Comparison of ENCODE assay signal across 30 mouse cellular contexts in the genomic region with DNA sequence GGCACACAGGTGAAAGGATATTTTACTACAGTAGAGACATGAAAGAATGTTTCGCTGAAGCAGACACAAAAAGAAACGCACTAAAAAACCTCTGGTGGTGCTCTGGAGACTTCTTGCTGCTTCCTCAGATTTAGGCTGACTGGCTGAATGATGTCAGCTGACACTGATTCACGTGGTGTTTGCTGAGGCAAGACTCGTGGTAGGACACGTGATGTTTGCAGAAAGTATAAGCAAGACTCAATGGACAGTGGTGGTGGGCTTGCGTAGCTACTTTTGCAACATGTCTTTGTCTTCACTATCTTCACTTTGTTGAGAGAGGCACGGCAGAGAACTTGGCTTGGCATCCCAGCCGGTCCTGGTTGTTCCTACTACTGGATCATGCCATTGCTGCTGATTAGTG. TPM values are rescaled to one million over a fixed set of nuclear protein-coding genes. Genes with fewer than 3 reads are reported as not detected.
DNase-seq lines count a peak whose midpoint lies in the region; ATAC-seq lines count a peak whose summit lies in the region.
"Had no signal": no experiment of that assay in that cellular context is flagged by ENCODE, and none has a peak within 500 bp of the region (broad histone marks: within the 10 kb centered on the region; RNA-seq: fewer than 3 reads in every experiment).

No protein-coding gene starts in this region.

- WGBS in kidney, embryonic 16.5 days: 90% methylated on average over 8 of the region's 8 CpGs
- WGBS in macrophage (ENCODE audit: missing documents): 86% methylated on average over 8 of the region's 8 CpGs

- peaks cover 6% of the 10 kb centered on the region for H3K36me3 ChIP-seq in kidney, embryonic 16.5 days (ENCODE audit: insufficient read depth, low read length)
- no peaks in the 10 kb centered on the region for H3K36me3 ChIP-seq in macrophage (ENCODE audit: inconsistent target)

- no peaks in the 10 kb centered on the region for H3K4me1 ChIP-seq in kidney, embryonic 16.5 days (ENCODE audit: insufficient read depth, low read length)
- H3K4me1 ChIP-seq: embryonic facial prominence, embryonic 10.5 days; embryonic facial prominence, embryonic 13.5 days; forebrain, embryonic 12.5 days; forebrain, embryonic 15.5 days; heart, embryonic 12.5 days; heart, embryonic 15.5 days; hindbrain, embryonic 10.5 days; hindbrain, embryonic 13.5 days had no signal

- no peaks in the 10 kb centered on the region for H3K9me3 ChIP-seq in kidney, embryonic 16.5 days (ENCODE audit: low read length)
- H3K9me3 ChIP-seq: embryonic facial prominence, embryonic 10.5 days; embryonic facial prominence, embryonic 13.5 days; forebrain, embryonic 12.5 days; forebrain, embryonic 15.5 days; heart, embryonic 12.5 days; heart, embryonic 15.5 days; hindbrain, embryonic 10.5 days; hindbrain, embryonic 13.5 days had no signal

- H3K4me3 ChIP-seq in kidney, embryonic 16.5 days (ENCODE audit: low read length): no peak overlapping the region
- H3K4me3 ChIP-seq in macrophage (ENCODE audit: inconsistent target): no peak overlapping the region
- H3K4me3 ChIP-seq: embryonic facial prominence, embryonic 10.5 days; embryonic facial prominence, embryonic 13.5 days; erythroblast, embryonic 14.5 days; forebrain, embryonic 12.5 days; forebrain, embryonic 15.5 days; heart, embryonic 12.5 days; heart, embryonic 15.5 days; hindbrain, embryonic 10.5 days; hindbrain, embryonic 13.5 days had no signal

- H3K27me3 ChIP-seq in kidney, embryonic 16.5 days (ENCODE audit: insufficient read depth, low read length): no peaks in the 10 kb centered on the region
- H3K27me3 ChIP-seq: embryonic facial prominence, embryonic 13.5 days; forebrain, embryonic 12.5 days; forebrain, embryonic 15.5 days; heart, embryonic 12.5 days; heart, embryonic 15.5 days; hindbrain, embryonic 13.5 days had no signal

- H3K9ac ChIP-seq in kidney, embryonic 16.5 days (replicated peaks; ENCODE audit: low read length): no peak overlapping the region
- H3K9ac ChIP-seq: embryonic facial prominence, embryonic 13.5 days; forebrain, embryonic 12.5 days; forebrain, embryonic 15.5 days; heart, embryonic 12.5 days; heart, embryonic 15.5 days; hindbrain, embryonic 13.5 days had no signal

- no peak overlapping the region for H3K4me2 ChIP-seq in kidney, embryonic 16.5 days (replicated peaks; ENCODE audit: low read depth, low read length)
- H3K4me2 ChIP-seq: embryonic facial prominence, embryonic 13.5 days; forebrain, embryonic 12.5 days; forebrain, embryonic 15.5 days; heart, embryonic 12.5 days; heart, embryonic 15.5 days; hindbrain, embryonic 13.5 days had no signal

- no peak overlapping the region for H3K27ac ChIP-seq in kidney, embryonic 16.5 days (ENCODE audit: low read length)
- peak overlapping the region; percentile 61 for H3K27ac ChIP-seq in macrophage
- H3K27ac ChIP-seq: embryonic facial prominence, embryonic 10.5 days; embryonic facial prominence, embryonic 13.5 days; forebrain, embryonic 12.5 days; forebrain, embryonic 15.5 days; heart, embryonic 15.5 days; hindbrain, embryonic 10.5 days; hindbrain, embryonic 13.5 days had no signal

- no peaks in the 10 kb centered on the region for H3K79me2 ChIP-seq in macrophage (ENCODE audit: inconsistent target)

- DNase-seq in kidney, adult 18-20 months: peak; percentile 29
- DNase-seq in kidney, postnatal 14 days: no peak
- peak; percentile 20 to 45 for DNase-seq in kidney, postnatal 36 days
- no peak for DNase-seq in layer of hippocampus, postnatal 10 days (ENCODE audit: low spot score in 2 of 2)
- DNase-seq: adrenal gland, postnatal 10 days; cerebellum, adult 11-12 months; cerebellum, adult 8-10 months; cerebellum, postnatal 10 days; cerebellum, postnatal 36 days; embryo, embryonic 11 days; gastrocnemius, postnatal 25 days; heart, adult 18-20 months; heart, postnatal 10 days; heart, postnatal 36 days had no signal

- no peak for ATAC-seq in kidney, embryonic 16.5 days (ENCODE audit: low FRiP score, low TSS enrichment)
- ATAC-seq: activated CD4-positive, CD25-positive, alpha-beta regulatory T cell, adult 4 months; CD4-positive, CD25-positive, alpha-beta regulatory T cell, adult 4 months; forebrain, embryonic 15.5 days; hindbrain, embryonic 16.5 days had no signal

RNA-seq across cellular contexts. Expression of gene Ybx1, which starts 8.9 kb away (rescaled TPM):
- polyA plus RNA-seq in kidney, embryonic 16.5 days (2015; fragmentation: Nextera tagmentation; extraction: Ambion mirVana): 494 and 555 TPM in 2 replicates
- total RNA-seq in macrophage (2018; cell fraction: chromatin; rRNA removed): 100 to 1,000 TPM in 22 of 26 experiments, 10 to 100 TPM in 4; 48.6 to 330 (median 194) TPM
- total RNA-seq in macrophage (2018; cell fraction: cytosol; rRNA removed): 100 to 1,000 TPM; 359 to 922 (median 522) TPM
- total RNA-seq in macrophage (2018; cell fraction: nucleus; rRNA removed): 100 to 1,000 TPM; 102 to 314 (median 168) TPM
- 671 to 1,591 TPM (median 793 TPM) in 3 replicates for polyA plus RNA-seq in macrophage (2018)
- total RNA-seq in layer of hippocampus, postnatal 10 days (2021): 100 to 1,000 TPM; 798 to 928 TPM

RNA-seq across cellular contexts. Expression of gene Ppih, which starts 17.1 kb away (rescaled TPM):
- polyA plus RNA-seq in kidney, embryonic 16.5 days (2015; fragmentation: Nextera tagmentation; extraction: Ambion mirVana): 88.6 and 93.5 TPM in 2 replicates
- total RNA-seq in macrophage (2018; cell fraction: chromatin; rRNA removed): 10 to 100 TPM in 25 of 26 experiments, 1 to 10 TPM in 1; 8.4 to 32.2 (median 20.9) TPM
- 10 to 100 TPM; 13.6 to 25.8 (median 20.1) TPM for total RNA-seq in macrophage (2018; cell fraction: cytosol; rRNA removed)
- total RNA-seq in macrophage (2018; cell fraction: nucleus; rRNA removed): 10 to 100 TPM in 15 of 26 experiments, 1 to 10 TPM in 11; 5.5 to 30.7 (median 12.1) TPM
- polyA plus RNA-seq in macrophage (2018): 19.8 to 39.9 TPM (median 33.9 TPM) in 3 replicates
- total RNA-seq in layer of hippocampus, postnatal 10 days (2021): 10 to 100 TPM; 23.0 to 26.7 TPM

RNA-seq across cellular contexts. Expression of gene Cldn19, which starts 48.1 kb away (rescaled TPM):
- 22.4 and 24.4 TPM in 2 replicates for polyA plus RNA-seq in kidney, embryonic 16.5 days (2015; fragmentation: Nextera tagmentation; extraction: Ambion mirVana)
- not detected for total RNA-seq in macrophage (2018; cell fraction: chromatin; rRNA removed)
- not detected for total RNA-seq in macrophage (2018; cell fraction: cytosol; rRNA removed)
- total RNA-seq in macrophage (2018; cell fraction: nucleus; rRNA removed): not detected
- polyA plus RNA-seq in macrophage (2018): not detected in 3 replicates
- 1 to 10 TPM in 1 of 2 experiments, under 1 TPM in 1; 0.41 to 1.1 TPM for total RNA-seq in layer of hippocampus, postnatal 10 days (2021)
- total RNA-seq: heart, adult 18-20 months; heart, postnatal 36 days; MEL had no signal
- polyA plus RNA-seq: activated CD4-positive, CD25-positive, alpha-beta regulatory T cell, adult 4 months; C2C12; CD4-positive, CD25-positive, alpha-beta regulatory T cell, adult 4 months; embryonic facial prominence, embryonic 10.5 days; erythroblast, embryonic 14.5 days; heart, embryonic 12.5 days; heart, embryonic 15.5 days had no signal

Comparison
In these comparisons a context has a peak if more than half of its experiments do, and no peak if none do; other contexts are left out.
1. DNase-seq: peak in kidney, adult 18-20 months (single experiment) and kidney, postnatal 36 days (2 of 2); none in kidney, postnatal 14 days (single experiment) and layer of hippocampus, postnatal 10 days (0 of 2).
2. RNA of gene Cldn19, which starts 48.1 kb away (polyA plus RNA-seq): 22.4 to 24.4 TPM in kidney, embryonic 16.5 days; not detected in macrophage; every median in the first group is over 10 times any median in the second.